Mouse (Mus musculus) forebrain, embryonic 13.5 days (tissue): ENCODE data around the gene Smim4. TPM values are rescaled to one million over a fixed set of nuclear protein-coding genes. Genes with fewer than 3 reads are reported as not detected.

Experiments
- ATAC-seq: fragments of 200-750 bp; cut with Nextera tagmentation; 2 replicates; pipeline ENCODE4 v1.8.0; 2017
- H3K27ac ChIP-seq: fragments of 300-500 bp; sonication (generic); 2 replicates; pipeline ENCODE4 v1.5.1; 2015; ENCODE audit warnings: inconsistent platforms, mild to moderate bottlenecking, moderate library complexity
- H3K27me3 ChIP-seq: fragments of 300-500 bp; sonication (generic); 2 replicates; pipeline ENCODE4 v1.6.1; 2015; ENCODE audit warnings: mild to moderate bottlenecking, inconsistent platforms
- H3K36me3 ChIP-seq: fragments of 300-500 bp; sonication (generic); 2 replicates; pipeline ENCODE4 v1.6.1; 2015; ENCODE audit warnings: mild to moderate bottlenecking, inconsistent platforms; ENCODE audit not compliant: poor library complexity, severe bottlenecking
- H3K4me1 ChIP-seq: fragments of 300-500 bp; sonication (generic); 2 replicates; pipeline ENCODE4 v1.6.1; 2015; ENCODE audit warnings: inconsistent platforms
- H3K4me2 ChIP-seq: fragments of 300-500 bp; sonication (generic); 2 replicates; pipeline ENCODE4 v1.6.1; 2015; ENCODE audit warnings: inconsistent platforms, mild to moderate bottlenecking, moderate library complexity
- H3K4me3 ChIP-seq: fragments of 300-500 bp; sonication (generic); 2 replicates; pipeline ENCODE4 v1.5.1; 2015; ENCODE audit warnings: mild to moderate bottlenecking, inconsistent platforms
- H3K9ac ChIP-seq: fragments of 300-500 bp; sonication (generic); 2 replicates; pipeline ENCODE4 v1.6.1; 2015; ENCODE audit warnings: mild to moderate bottlenecking, inconsistent platforms
- H3K9me3 ChIP-seq: fragments of 300-500 bp; sonication (generic); replicated peaks from 2 replicates; pipeline ENCODE4 v1.6.1; 2016; ENCODE audit warnings: inconsistent platforms
- WGBS: fragments of 180-500 bp; shearing (Covaris S2); methylation state at CpG from one replicate; pipeline ENCODE4 v1.1.7; 2015; 5-methylcytosine and 5-hydroxymethylcytosine counted together
- polyA plus RNA-seq: library from polyadenylated mRNA; unstranded; fragments of >200 nt; fragmentation: Nextera tagmentation; extraction: Ambion mirVana; gene quantifications from 2 replicates; pipeline ENCODE4 v1.2.1, GENCODE M21; 2015

Smim4 gene
- polyA plus RNA-seq, 1 experiment from 2014 or later, result 82.2 TPM

DNA sequence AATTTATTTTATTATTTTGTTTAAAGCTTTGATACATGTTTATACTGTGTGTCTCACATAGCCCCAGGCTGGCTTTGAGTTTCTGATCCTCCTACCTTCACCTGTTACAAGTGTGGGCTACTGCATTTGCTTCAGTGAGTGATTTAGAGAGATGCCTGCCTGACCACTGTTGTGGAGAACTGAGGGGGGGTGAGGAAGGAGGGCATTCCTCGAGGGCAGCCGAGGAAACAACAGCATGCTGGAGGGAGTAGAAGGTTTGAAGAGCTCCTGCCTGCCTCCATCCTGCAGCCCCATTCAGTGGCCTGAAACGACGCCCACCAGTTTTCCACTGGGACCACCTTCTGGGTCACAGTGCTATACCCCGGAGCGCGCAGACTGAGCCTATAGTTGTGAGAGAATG, 36.7 kb upstream of the Smim4 start:
- no peaks in the 10 kb centered on the region for H3K27me3 ChIP-seq
- no peak overlapping the region for H3K4me2 ChIP-seq
- no peak overlapping the region for H3K27ac ChIP-seq
- no peak overlapping the region for H3K9ac ChIP-seq
- 59% methylated on average over 7 of the region's 7 CpGs for WGBS
- 0 out of 2 replicates have a peak, but pooled peaks cover 3% of the 10 kb centered on the region for H3K4me1 ChIP-seq
- no peaks in the 10 kb centered on the region for H3K9me3 ChIP-seq
- H3K36me3 ChIP-seq, result peaks cover 9% of the 10 kb centered on the region
- no peak for ATAC-seq
- H3K4me3 ChIP-seq, result no peak overlapping the region

DNA sequence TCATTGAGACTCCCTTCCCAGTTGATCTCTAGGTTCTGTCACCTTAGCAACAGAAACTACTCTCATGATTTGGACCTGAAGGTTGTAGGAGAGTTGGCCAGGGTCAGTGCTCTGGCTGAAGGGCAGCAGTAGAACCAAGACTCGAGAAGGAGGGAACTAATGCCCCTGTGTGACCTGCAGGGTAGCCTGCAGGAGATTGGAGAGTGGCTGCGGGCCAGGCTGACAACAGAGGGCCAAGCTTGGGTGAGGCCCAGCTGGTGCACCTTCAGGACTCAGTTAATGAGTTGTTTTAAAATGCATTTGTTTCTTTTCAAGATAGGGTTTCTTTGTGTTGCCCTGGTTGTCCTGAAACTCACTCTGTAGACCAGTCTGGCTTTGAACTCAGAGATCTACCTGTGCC, 36.3 kb upstream of the Smim4 start:
- no peak overlapping the region for H3K4me3 ChIP-seq
- no peak overlapping the region for H3K9ac ChIP-seq
- no peaks in the 10 kb centered on the region for H3K27me3 ChIP-seq
- H3K36me3 ChIP-seq, result peaks cover 5% of the 10 kb centered on the region
- no peak overlapping the region for H3K27ac ChIP-seq
- WGBS, result 71% methylated on average over 2 of the region's 2 CpGs
- ATAC-seq, result no peak
- no peaks in the 10 kb centered on the region for H3K9me3 ChIP-seq
- H3K4me1 ChIP-seq, result 0 out of 2 replicates have a peak, but pooled peaks cover 3% of the 10 kb centered on the region
- no peak overlapping the region for H3K4me2 ChIP-seq

DNA sequence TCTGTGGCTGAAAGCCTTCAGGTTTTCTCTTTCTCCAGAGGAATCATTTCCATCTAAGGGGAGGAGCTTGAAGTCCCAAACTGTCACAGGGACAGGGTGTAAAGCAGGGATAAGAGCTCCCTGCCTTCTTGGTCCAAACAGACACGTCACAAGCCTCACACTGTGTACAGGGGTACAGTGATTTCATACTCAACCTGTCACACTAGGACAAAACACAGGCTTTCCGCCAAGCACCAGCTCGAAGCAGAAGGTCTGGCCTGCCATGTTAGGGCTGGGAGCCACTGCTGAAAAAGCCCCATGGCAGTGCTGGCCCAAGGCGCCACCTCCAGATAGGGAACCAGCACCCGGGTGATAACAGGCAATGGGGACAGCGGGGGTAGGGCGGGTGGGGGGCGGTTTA, 35.3 kb upstream of the Smim4 start:
- Histone ChIP-seq H3K9ac (no peak overlapping the region; the same call in 1 of the 2 replicates), H3K9me3 (no peaks in the 10 kb centered on the region), H3K4me3 (no peak overlapping the region), H3K27ac (no peak overlapping the region), H3K4me1 (0 out of 2 replicates have a peak, but pooled peaks cover 3% of the 10 kb centered on the region), H3K4me2 (no peak overlapping the region), H3K36me3 (no peaks in the 10 kb centered on the region), H3K27me3 (no peaks in the 10 kb centered on the region)
- WGBS, result 80% methylated on average over 8 of the region's 8 CpGs
- ATAC-seq, result 0 out of 2 replicates have a peak, but pooled peaks have one; percentile 43

DNA sequence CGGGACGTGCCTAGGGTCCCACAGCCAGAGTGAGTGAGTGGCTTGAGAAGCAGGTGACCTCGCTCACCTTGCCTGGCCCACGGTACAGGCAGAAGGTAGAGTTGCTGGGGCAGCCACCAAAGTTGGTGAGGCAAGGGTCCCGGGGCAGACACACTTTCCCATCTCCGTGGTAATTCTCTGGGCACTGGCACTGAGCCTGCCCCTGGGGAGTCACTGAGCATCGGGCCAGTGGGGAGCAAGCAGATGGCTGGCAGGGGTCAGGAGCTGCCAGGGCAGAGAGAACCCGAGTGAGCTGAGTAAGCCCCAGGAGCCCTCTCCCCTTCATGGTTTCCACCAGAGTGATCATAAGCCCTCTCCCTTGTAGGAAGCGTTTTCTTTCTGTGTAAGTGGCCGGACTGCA, 32.9 kb upstream of the Smim4 start:
- Histone ChIP-seq H3K27ac (no peak overlapping the region), H3K4me1 (0 out of 2 replicates have a peak, but pooled peaks cover 3% of the 10 kb centered on the region), H3K4me2 (no peak overlapping the region), H3K9me3 (no peaks in the 10 kb centered on the region), H3K27me3 (no peaks in the 10 kb centered on the region), H3K9ac (no peak overlapping the region), H3K36me3 (no peaks in the 10 kb centered on the region), H3K4me3 (no peak overlapping the region)
- WGBS, result 73% methylated on average over 10 of the region's 10 CpGs
- no peak for ATAC-seq

DNA sequence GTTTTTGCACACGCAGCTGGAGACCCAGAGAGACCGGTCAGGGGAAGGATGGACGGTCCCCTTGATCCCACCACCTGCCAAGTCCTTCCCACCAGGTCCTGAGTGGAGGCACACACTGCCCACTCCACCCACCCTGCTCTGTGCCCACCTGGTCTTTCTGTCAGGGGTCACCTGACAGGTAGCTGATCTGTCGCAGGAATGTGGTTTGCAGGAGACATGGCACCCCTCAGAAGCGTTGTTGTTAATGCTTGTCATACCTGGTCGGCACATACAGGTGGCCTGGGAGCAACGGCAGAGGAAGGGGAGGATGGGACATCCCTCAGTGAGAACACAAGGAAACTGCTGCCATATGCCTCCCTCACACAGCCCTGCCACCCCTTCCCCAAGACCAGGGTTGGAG, 32.4 kb upstream of the Smim4 start:
- Histone ChIP-seq H3K9me3 (no peaks in the 10 kb centered on the region), H3K36me3 (no peaks in the 10 kb centered on the region), H3K4me2 (no peak overlapping the region), H3K27ac (no peak overlapping the region), H3K4me1 (0 out of 2 replicates have a peak, but pooled peaks cover 3% of the 10 kb centered on the region), H3K9ac (no peak overlapping the region), H3K4me3 (no peak overlapping the region), H3K27me3 (no peaks in the 10 kb centered on the region)
- ATAC-seq, result no peak
- 86% methylated on average over 7 of the region's 7 CpGs for WGBS

DNA sequence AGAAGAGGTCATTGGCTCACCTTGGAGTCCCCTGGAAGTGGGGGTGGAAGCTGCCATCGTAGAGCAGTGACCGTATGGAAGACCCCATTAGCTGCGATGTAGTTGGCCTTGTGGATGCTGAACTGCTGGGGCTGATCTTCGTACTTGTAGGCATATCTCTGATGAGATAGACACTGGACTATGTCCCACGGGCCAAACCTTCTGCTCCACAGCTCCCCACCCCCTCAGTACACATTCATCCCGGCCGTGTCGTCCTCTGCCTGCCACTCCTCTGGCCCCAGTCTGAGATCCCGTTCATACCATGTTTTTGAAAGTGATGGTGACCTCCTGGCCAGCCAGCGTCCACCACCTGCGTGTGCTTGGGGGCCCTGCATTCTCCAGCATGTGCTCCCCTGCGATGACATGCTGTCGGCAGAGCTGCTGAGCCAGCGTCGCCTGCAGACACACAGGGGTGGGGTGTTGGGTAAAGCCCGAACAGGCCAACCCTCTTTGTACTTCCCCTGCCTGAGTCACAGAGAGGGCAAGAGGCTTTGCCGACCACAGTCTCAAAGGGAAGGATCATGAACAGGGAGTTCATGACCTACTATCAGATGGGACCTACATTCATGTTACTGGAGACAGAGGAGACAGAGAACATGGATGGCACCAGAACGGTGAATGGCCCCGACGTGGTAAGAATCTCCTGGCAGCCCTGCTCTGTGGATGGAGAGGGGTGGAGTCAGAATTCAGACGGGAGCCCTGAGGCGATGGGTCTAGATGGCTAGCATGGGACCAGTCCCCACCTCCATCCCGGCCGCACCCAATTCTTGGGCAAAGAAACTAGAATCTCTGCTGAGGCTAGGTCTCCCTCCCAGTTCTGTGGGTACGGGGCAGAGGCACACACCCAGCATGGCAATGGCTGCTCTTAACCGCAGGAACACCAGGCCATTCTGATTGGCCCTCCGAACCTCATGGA, 31.7 kb upstream of the Smim4 start:
- Histone ChIP-seq H3K4me3 (no peak overlapping the region), H3K27ac (no peak overlapping the region), H3K4me1 (0 out of 2 replicates have a peak, but pooled peaks cover 2% of the 10 kb centered on the region), H3K27me3 (no peaks in the 10 kb centered on the region), H3K9me3 (no peaks in the 10 kb centered on the region), H3K36me3 (no peaks in the 10 kb centered on the region), H3K4me2 (no peak overlapping the region), H3K9ac (no peak overlapping the region)
- WGBS, result 90% methylated on average over 27 of the region's 27 CpGs
- ATAC-seq, result no peak

DNA sequence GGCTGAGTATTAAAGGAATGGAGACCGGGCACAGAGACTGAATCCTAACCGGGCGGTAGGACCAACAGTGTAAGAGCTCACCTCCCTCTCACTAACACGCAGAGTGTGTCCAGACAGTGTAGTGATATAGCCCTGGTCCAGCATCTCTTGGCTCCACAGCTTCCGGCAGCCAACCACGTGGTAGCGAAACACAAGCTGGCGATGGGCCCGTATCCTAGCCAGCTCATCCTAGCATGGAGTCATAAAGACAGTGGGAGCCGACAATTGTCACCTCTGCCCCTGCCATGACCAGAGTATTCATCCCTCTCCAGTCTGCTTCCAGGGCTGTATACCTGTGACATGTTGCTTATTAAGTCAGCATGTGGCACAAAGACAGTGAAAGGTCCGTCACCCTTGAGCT, 16.9 kb upstream of the Smim4 start:
- no peak for ATAC-seq
- H3K36me3 ChIP-seq, result peaks cover 25% of the 10 kb centered on the region
- H3K9me3 ChIP-seq, result no peaks in the 10 kb centered on the region
- no peaks in the 10 kb centered on the region for H3K27me3 ChIP-seq
- H3K9ac ChIP-seq, result no peak overlapping the region
- no peak overlapping the region for H3K27ac ChIP-seq
- WGBS, result 93% methylated on average over 11 of the region's 11 CpGs
- H3K4me2 ChIP-seq, result no peak overlapping the region
- no peak overlapping the region for H3K4me3 ChIP-seq
- H3K4me1 ChIP-seq, result no peaks in the 10 kb centered on the region

DNA sequence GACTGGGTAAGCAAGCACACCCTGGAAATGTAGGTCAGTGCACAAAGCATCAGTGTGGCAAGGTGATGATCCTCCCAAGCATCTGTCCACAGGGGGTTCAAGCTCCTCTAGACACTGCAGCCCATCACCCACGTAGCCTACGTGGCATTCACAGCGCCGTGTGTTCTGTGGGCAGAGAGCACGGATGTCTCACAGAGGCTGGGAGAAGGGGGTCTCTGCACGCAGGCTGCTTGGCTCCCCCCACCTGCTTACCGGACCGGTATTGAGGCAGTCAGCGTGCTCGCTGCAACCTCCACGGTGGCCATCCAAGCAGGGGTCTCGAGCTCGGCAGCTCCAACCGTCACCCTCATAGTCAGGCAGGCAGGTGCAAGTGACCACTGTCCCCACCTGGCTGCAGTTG, 12.3 kb upstream of the Smim4 start:
- H3K4me2 ChIP-seq, result no peak overlapping the region
- H3K9me3 ChIP-seq, result no peaks in the 10 kb centered on the region
- H3K36me3 ChIP-seq, result peaks cover 72% of the 10 kb centered on the region
- H3K9ac ChIP-seq, result no peak overlapping the region
- H3K4me1 ChIP-seq, result no peaks in the 10 kb centered on the region
- ATAC-seq, result no peak
- WGBS, result 96% methylated on average over 14 of the region's 14 CpGs
- no peak overlapping the region for H3K4me3 ChIP-seq
- no peaks in the 10 kb centered on the region for H3K27me3 ChIP-seq
- no peak overlapping the region for H3K27ac ChIP-seq

DNA sequence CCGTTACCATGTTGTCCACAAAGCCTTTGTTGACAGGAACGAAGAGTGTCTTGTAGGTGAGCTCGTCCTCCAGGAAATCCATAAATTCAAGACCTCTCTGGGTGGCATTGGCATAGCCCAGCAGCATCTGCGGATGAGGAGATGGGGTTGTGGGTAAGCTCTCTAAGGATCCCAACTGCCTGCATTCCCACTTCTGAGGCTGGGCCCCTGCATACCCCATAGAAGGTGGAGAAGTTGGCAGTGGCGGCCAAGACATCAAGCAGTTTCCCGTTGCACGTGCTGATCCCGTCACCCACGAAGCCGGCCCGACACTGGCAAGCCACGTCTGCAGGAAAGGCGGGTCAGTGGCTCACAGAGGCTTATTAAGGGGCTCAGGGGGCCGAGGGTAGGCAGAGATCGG, 11.4 kb upstream of the Smim4 start:
- Histone ChIP-seq H3K27ac (no peak overlapping the region), H3K27me3 (no peaks in the 10 kb centered on the region), H3K4me3 (no peak overlapping the region), H3K9ac (no peak overlapping the region), H3K9me3 (no peaks in the 10 kb centered on the region), H3K4me1 (no peaks in the 10 kb centered on the region), H3K4me2 (no peak overlapping the region), H3K36me3 (peaks cover 81% of the 10 kb centered on the region)
- WGBS, result 93% methylated on average over 15 of the region's 15 CpGs
- ATAC-seq, result no peak

DNA sequence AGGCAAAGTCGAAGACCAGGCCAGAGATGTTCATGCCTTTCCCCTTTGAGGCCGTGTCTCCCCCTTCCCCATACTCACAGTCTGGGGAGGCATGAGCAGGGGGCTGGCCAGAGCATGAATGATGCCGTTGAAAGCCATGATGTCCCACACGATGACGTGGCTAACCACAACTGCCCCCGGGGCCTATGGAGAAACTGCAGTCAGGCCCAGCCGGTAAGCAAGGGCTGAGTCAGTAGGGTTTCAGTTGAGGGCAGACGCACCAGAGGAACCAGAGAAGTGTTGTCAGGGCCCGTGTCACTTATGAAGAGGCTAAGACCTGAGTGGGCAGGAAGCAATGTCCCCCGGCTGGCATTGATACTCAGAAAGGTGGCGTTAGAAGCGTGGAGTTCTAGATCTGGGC, 10.9 kb upstream of the Smim4 start:
- Histone ChIP-seq H3K27ac (no peak overlapping the region), H3K36me3 (peaks cover 86% of the 10 kb centered on the region), H3K4me1 (peaks cover 4% of the 10 kb centered on the region; the same call in 1 of the 2 replicates), H3K9ac (no peak overlapping the region), H3K4me2 (no peak overlapping the region), H3K9me3 (no peaks in the 10 kb centered on the region), H3K4me3 (no peak overlapping the region), H3K27me3 (no peaks in the 10 kb centered on the region)
- ATAC-seq, result no peak
- WGBS, result 94% methylated on average over 12 of the region's 12 CpGs

DNA sequence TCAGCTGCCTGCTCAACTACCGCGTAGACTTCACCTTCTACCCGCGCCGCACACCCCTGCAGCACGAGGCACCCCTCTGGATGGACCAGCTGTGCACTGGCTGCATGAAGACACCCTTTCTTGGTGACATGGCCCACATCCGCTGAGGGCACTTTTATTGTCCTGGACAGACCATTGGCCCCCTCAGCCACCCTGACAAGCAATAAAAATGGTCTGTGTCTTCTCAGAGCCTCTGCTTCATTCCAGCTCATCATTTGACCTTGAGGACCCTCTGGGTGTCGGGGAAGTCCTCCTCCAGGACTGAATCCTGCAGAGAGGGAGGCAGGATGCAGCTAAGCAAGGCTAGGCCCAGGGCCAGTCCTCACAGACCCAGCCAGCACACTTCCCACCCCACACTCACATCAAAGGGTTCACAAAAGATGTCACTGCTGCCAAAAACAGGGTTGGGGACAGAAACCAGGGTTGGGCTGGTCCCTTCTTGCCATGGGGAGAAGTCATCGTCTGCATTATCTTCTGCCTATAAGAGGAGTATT, 10.2 kb upstream of the Smim4 start:
- no peak overlapping the region for H3K27ac ChIP-seq
- no peak for ATAC-seq
- WGBS, result 95% methylated on average over 9 of the region's 9 CpGs
- H3K4me3 ChIP-seq, result no peak overlapping the region
- H3K4me1 ChIP-seq, result peaks cover 11% of the 10 kb centered on the region
- no peaks in the 10 kb centered on the region for H3K9me3 ChIP-seq
- no peaks in the 10 kb centered on the region for H3K27me3 ChIP-seq
- no peak overlapping the region for H3K9ac ChIP-seq
- H3K36me3 ChIP-seq, result peaks cover 90% of the 10 kb centered on the region
- H3K4me2 ChIP-seq, result no peak overlapping the region

DNA sequence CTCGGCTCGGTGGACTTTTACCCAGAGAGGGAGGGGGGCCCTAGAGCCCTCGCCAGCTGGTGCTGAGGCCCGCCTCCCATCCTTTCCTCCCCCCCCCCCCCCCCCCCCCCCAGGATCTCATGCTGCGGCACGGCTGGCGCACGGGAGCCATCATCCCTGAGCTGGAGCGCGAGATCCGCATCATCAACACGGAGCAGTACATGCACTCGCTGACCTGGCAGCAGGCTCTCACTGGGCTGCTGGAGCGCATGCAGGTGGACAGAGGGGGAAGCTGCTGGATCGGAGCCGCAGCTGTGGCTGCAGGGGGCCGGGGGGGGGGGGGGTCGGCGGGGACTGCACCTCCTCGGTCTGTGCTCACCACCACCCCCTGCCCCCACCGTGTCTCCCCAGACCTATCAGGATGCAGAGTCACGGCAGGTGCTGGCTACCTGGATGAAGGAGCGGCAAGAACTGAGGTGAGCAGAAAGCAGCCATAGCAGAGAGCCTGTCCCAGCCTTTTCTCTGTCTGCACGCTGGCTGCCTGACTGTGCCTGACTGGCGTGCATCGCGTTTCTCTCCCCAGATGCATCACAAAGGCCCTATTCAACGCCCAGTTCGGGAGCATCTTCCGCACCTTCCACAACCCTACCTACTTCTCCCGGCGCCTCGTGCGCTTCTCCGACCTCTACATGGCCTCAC, 9.6 kb upstream of the Smim4 start:
- Histone ChIP-seq H3K9ac (no peak overlapping the region), H3K4me3 (no peak overlapping the region), H3K27ac (no peak overlapping the region), H3K9me3 (no peaks in the 10 kb centered on the region), H3K27me3 (no peaks in the 10 kb centered on the region), H3K36me3 (peaks cover 90% of the 10 kb centered on the region), H3K4me1 (peaks cover 17% of the 10 kb centered on the region), H3K4me2 (no peak overlapping the region)
- WGBS, result 88% methylated on average over 20 of the region's 35 CpGs
- ATAC-seq, result no peak
